Mouse (Mus musculus) CH12.LX (cell line): Measurements from ENCODE around the gene Akap1. TPM values are rescaled to one million over a fixed set of nuclear protein-coding genes. Genes with fewer than 3 reads are reported as not detected.

Source experiments
- DNase-seq: peaks from one replicate; pipeline ENCODE4 v3.0.0-alpha.2; 2013; ENCODE audit errors: extremely low read depth
- H3K27ac ChIP-seq: 2 replicates; pipeline ENCODE4 v1.5.1; 2012; ENCODE audit warnings: low read depth, mild to moderate bottlenecking, control low read depth, moderate library complexity; ENCODE audit not compliant: insufficient read depth
- H3K27me3 ChIP-seq: replicated peaks from 2 replicates; pipeline ENCODE3; 2012; ENCODE audit warnings: inconsistent platforms
- H3K36me3 ChIP-seq, 2 experiments: replicated peaks in 1 of 2; 2 replicates each; pipeline versions ENCODE3 to v1.6.1; 2012; ENCODE audit warnings: inconsistent platforms in 1 of 2, low read length in 1 of 2, mild to moderate bottlenecking in 1 of 2, mixed read lengths in 1 of 2, moderate library complexity in 1 of 2; ENCODE audit not compliant: control insufficient read depth in 1 of 2, insufficient read depth in 1 of 2
- H3K4me1 ChIP-seq, 2 experiments: 2 replicates each; pipeline ENCODE4 v1.6.1; 2012; ENCODE audit warnings: inconsistent platforms in 1 of 2, moderate library complexity in 1 of 2; ENCODE audit not compliant: insufficient read depth in 2 of 2, control insufficient read depth in 1 of 2
- H3K4me2 ChIP-seq: 2 replicates; pipeline ENCODE4 v1.6.1; 2012; ENCODE audit warnings: low read depth, mild to moderate bottlenecking, control low read depth; ENCODE audit not compliant: poor library complexity, insufficient read depth, severe bottlenecking
- H3K4me3 ChIP-seq, 3 experiments: fragments of 150-350 bp in 1 of 3; sonication (generic) in 1 of 3; replicated peaks in 1 of 3; 2 replicates each; pipeline versions ENCODE3 to v1.5.1; 2011 to 2012; ENCODE audit warnings: low read depth in 2 of 3, low read length in 2 of 3, mild to moderate bottlenecking in 2 of 3, moderate library complexity in 2 of 3, control low read depth in 1 of 3, improper control_type of control experiment in 1 of 3, inconsistent platforms in 1 of 3, mixed read lengths in 1 of 3; ENCODE audit not compliant: poor library complexity in 1 of 3
- H3K79me2 ChIP-seq: replicated peaks from 2 replicates; pipeline ENCODE4 v1.6.1; 2012; ENCODE audit warnings: mild to moderate bottlenecking, moderate library complexity; ENCODE audit not compliant: control insufficient read depth, poor library complexity, insufficient read depth, severe bottlenecking; ENCODE audit errors: extremely low read depth
- H3K9ac ChIP-seq: 2 replicates; pipeline ENCODE4 v1.6.1; 2012; ENCODE audit warnings: low read depth, mild to moderate bottlenecking, control low read depth, moderate library complexity; ENCODE audit not compliant: insufficient read depth
- H3K9me3 ChIP-seq: replicated peaks from 2 replicates; pipeline ENCODE3; 2012; ENCODE audit warnings: low read length, inconsistent platforms, mixed read lengths
- CHD1 ChIP-seq: IDR thresholded peaks from 2 replicates; pipeline ENCODE4 v1.6.1; 2012; ENCODE audit warnings: low read depth, low read length, improper control_type of control experiment, inconsistent platforms
- E2F4 ChIP-seq: IDR thresholded peaks from 2 replicates; pipeline ENCODE4 v1.6.1; 2011; ENCODE audit warnings: low read depth, low read length, improper control_type of control experiment; ENCODE audit not compliant: insufficient replicate concordance
- EP300 ChIP-seq: IDR thresholded peaks from 2 replicates; pipeline ENCODE4 v1.6.1; 2011; ENCODE audit warnings: low read length, improper control_type of control experiment
- GABPA ChIP-seq: IDR thresholded peaks from 2 replicates; pipeline ENCODE4 v1.6.1; 2012; ENCODE audit warnings: low read depth, low read length, improper control_type of control experiment, inconsistent platforms; ENCODE audit not compliant: insufficient replicate concordance
- HCFC1 ChIP-seq: IDR thresholded peaks from 2 replicates; pipeline ENCODE4 v1.6.1; 2012; ENCODE audit warnings: low read depth, mild to moderate bottlenecking, inconsistent platforms, low read length, improper control_type of control experiment
- IRF4 ChIP-seq: IDR thresholded peaks from 2 replicates; pipeline ENCODE4 v1.6.1; 2014; ENCODE audit warnings: low read depth, mild to moderate bottlenecking, inconsistent platforms, low read length, improper control_type of control experiment
- JUN ChIP-seq: IDR thresholded peaks from 2 replicates; pipeline ENCODE4 v1.6.1; 2011; ENCODE audit warnings: low read depth, mild to moderate bottlenecking, low read length, improper control_type of control experiment, moderate library complexity; ENCODE audit not compliant: insufficient read depth
- MAFK ChIP-seq: IDR thresholded peaks from 2 replicates; pipeline ENCODE4 v1.6.1; 2011; ENCODE audit warnings: low read length, improper control_type of control experiment; ENCODE audit not compliant: insufficient replicate concordance
- MAX ChIP-seq: IDR thresholded peaks from 2 replicates; pipeline ENCODE4 v1.6.1; 2011; ENCODE audit warnings: low read length, improper control_type of control experiment
- MEF2A ChIP-seq: IDR thresholded peaks from 2 replicates; pipeline ENCODE4 v1.6.1; 2014; ENCODE audit warnings: low read depth, mild to moderate bottlenecking, inconsistent platforms, low read length, improper control_type of control experiment, borderline replicate concordance
- MXI1 ChIP-seq: IDR thresholded peaks from 2 replicates; pipeline ENCODE4 v1.6.1; 2011; ENCODE audit warnings: mild to moderate bottlenecking, low read depth, low read length, improper control_type of control experiment
- NRF1 ChIP-seq: IDR thresholded peaks from 2 replicates; pipeline ENCODE4 v1.6.1; 2014; ENCODE audit warnings: low read depth, mild to moderate bottlenecking, inconsistent platforms, low read length, improper control_type of control experiment, moderate library complexity
- PAX5 ChIP-seq: IDR thresholded peaks from 2 replicates; pipeline ENCODE4 v1.6.1; 2012; ENCODE audit warnings: low read length, inconsistent platforms, mixed read lengths
- POLR2AphosphoS2 ChIP-seq: IDR thresholded peaks from 2 replicates; pipeline ENCODE4 v1.6.1; 2011; ENCODE audit warnings: low read depth, low read length, improper control_type of control experiment
- RCOR1 ChIP-seq: conservative IDR thresholded peaks from 2 replicates; pipeline ENCODE4 v1.6.1; 2012; ENCODE audit warnings: low read depth, mild to moderate bottlenecking, inconsistent platforms, low read length, improper control_type of control experiment
- SIN3A ChIP-seq: IDR thresholded peaks from 2 replicates; pipeline ENCODE4 v1.6.1; 2012; ENCODE audit warnings: low read length, improper control_type of control experiment, inconsistent platforms
- TBP ChIP-seq: conservative IDR thresholded peaks from 2 replicates; pipeline ENCODE4 v1.6.1; 2011; ENCODE audit warnings: low read depth, low read length, improper control_type of control experiment
- TCF12 ChIP-seq: IDR thresholded peaks from 2 replicates; pipeline ENCODE4 v1.6.1; 2014; ENCODE audit warnings: low read depth, mild to moderate bottlenecking, inconsistent platforms, low read length, improper control_type of control experiment
- USF2 ChIP-seq: conservative IDR thresholded peaks from 2 replicates; pipeline ENCODE4 v1.6.1; 2011; ENCODE audit warnings: low read depth, low read length, improper control_type of control experiment
- ZC3H11A ChIP-seq: IDR thresholded peaks from 2 replicates; pipeline ENCODE4 v1.6.1; 2012; ENCODE audit warnings: low read depth, mild to moderate bottlenecking, inconsistent platforms, low read length, improper control_type of control experiment
- ZKSCAN1 ChIP-seq: IDR thresholded peaks from 2 replicates; pipeline ENCODE4 v1.6.1; 2012; ENCODE audit warnings: low read depth, inconsistent platforms, low read length, improper control_type of control experiment, borderline replicate concordance
- ZMIZ1 ChIP-seq: IDR thresholded peaks from 2 replicates; pipeline ENCODE4 v1.6.1; 2012; ENCODE audit warnings: low read depth, mild to moderate bottlenecking, inconsistent platforms, low read length, improper control_type of control experiment
- dilution Hi-C: fragments of 300-500 bp; cut with MboI; formaldehyde crosslinking; loops from 2 replicates; pipeline ENCODE4 v1.14.3; 2020; ENCODE audit warnings: low sequenced_read_pairs; ENCODE audit not compliant: extremely low pct_unique_long_range_greater_than_20kb, extremely low pct_ligation_motif_present
- in situ Hi-C: fragments of 300-500 bp; cut with MboI; formaldehyde crosslinking; loops from 3 replicates; pipeline ENCODE4 v1.14.3; 2019; ENCODE audit warnings: low sequenced_read_pairs, low pct_ligation_motif_present, low pct_unique_long_range_greater_than_20kb, mixed read lengths
- polyA plus RNA-seq: library from polyadenylated mRNA; unstranded; fragments of >175 nt; gene quantifications from 2 replicates; pipeline ENCODE4 v1.2.1, GENCODE M21; 2012; ENCODE audit warnings: low read depth; ENCODE audit not compliant: insufficient read length
- total RNA-seq, 2 experiments: library from RNA; depleted of rRNA; stranded (reverse); fragments of 300-350 nt in 1 of 2; fragments of >200 nt in 1 of 2; gene quantifications; 2 replicates each; pipeline ENCODE4 v1.2.3; 2012 to 2014

Gene Akap1
- total and polyA plus RNA-seq, 3 experiments: 46.4 to 54.8 (median 51.6) TPM

DNA sequence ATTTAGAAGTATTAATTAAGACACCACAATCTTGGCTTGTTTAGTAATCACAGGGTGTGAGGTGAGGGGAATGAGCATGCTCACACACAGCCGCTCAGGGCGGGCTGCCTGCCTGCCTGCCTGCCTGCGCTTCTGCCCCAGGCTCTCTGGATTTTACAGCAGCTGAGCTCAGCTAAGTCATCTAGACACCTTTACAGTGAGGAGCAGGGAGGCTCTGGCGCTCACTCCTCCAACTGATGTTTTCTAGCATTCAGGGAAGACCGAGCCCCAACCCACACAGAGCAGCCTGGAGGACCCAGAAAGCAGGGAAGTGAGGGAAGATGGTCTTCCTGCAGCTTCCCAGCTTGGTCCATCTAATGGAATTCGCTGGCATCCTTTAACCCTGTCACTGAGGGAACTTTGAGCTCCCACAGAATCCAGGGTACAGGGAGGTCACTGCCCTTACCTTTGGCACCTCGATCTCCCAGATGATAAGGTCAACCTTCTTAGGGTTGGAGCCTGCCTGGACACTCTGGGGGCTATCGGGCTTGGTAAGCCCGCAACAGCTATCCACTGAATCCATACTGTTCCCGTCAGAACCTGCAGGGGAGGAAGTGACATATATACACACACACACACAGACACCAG lies 23.5 kb downstream of the Akap1 start:
- no peaks in the 10 kb centered on the region for H3K9me3 ChIP-seq
- in situ Hi-C loops: no loop called here
- peaks cover 0 to 5% of the 10 kb centered on the region in 2 experiments; a peak in 1 of 4 replicates for H3K4me1 ChIP-seq
- TF ChIP-seq ZC3H11A: no peak
- TF ChIP-seq POLR2AphosphoS2: no peak
- TF ChIP-seq MEF2A: no peak
- TF ChIP-seq NRF1: no peak
- TF ChIP-seq ZMIZ1: no peak
- no peak for TF ChIP-seq MAFK
- no peak for TF ChIP-seq HCFC1
- no peak for TF ChIP-seq IRF4
- no peak for TF ChIP-seq JUN
- no peak for TF ChIP-seq RCOR1
- TF ChIP-seq CHD1: no peak
- no peak for TF ChIP-seq TBP
- H3K36me3 ChIP-seq: peaks cover 71 to 95% of the 10 kb centered on the region in 2 experiments
- no peaks in the 10 kb centered on the region for H3K79me2 ChIP-seq
- no peak for DNase-seq
- H3K4me2 ChIP-seq: no peak overlapping the region
- H3K4me3 ChIP-seq: no peak overlapping the region
- no peaks in the 10 kb centered on the region for H3K27me3 ChIP-seq
- no peak overlapping the region for H3K9ac ChIP-seq
- H3K27ac ChIP-seq: no peak overlapping the region
- dilution Hi-C loops: no loop called here

DNA sequence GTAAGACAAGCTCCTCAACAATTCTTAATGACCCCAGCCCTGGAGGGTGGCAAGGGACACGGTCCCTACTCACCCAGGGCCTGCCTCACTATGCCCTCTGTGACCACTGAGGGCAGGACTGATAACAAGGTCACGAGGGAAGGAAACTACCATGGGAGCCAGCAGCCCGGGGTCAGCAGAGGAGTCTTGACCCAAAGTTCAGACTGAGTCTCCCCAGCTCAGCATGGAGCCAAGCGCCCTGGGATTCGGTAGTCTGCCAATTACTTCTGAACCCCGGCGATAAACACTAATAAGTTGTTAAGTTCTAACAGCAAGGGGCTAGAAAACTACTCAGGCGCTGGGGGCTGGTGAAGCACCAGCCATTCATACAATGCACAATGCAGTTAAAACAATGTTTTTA lies 24.1 kb downstream of the Akap1 start:
- no peaks in the 10 kb centered on the region for H3K27me3 ChIP-seq
- H3K9me3 ChIP-seq: no peaks in the 10 kb centered on the region
- no peak for TF ChIP-seq TCF12
- no peak for TF ChIP-seq EP300
- no peak for TF ChIP-seq GABPA
- no peak for TF ChIP-seq ZMIZ1
- no peak for TF ChIP-seq MXI1
- no peak for TF ChIP-seq HCFC1
- TF ChIP-seq USF2: no peak
- no peak for TF ChIP-seq MAX
- no peak for TF ChIP-seq PAX5
- TF ChIP-seq SIN3A: no peak
- no peak for TF ChIP-seq JUN
- no peak for TF ChIP-seq ZKSCAN1
- no peak for TF ChIP-seq E2F4
- in situ Hi-C loops: no loop called here
- H3K79me2 ChIP-seq: no peaks in the 10 kb centered on the region
- dilution Hi-C loops: no loop called here
- DNase-seq: no peak
- H3K4me3 ChIP-seq: no peak overlapping the region
- peaks cover 0 to 5% of the 10 kb centered on the region in 2 experiments; a peak in 1 of 4 replicates for H3K4me1 ChIP-seq
- H3K36me3 ChIP-seq: peaks cover 69 to 94% of the 10 kb centered on the region in 2 experiments
- no peak overlapping the region for H3K27ac ChIP-seq
- no peak overlapping the region for H3K9ac ChIP-seq
- no peak overlapping the region for H3K4me2 ChIP-seq
